Mouse (Mus musculus) forebrain, embryonic 13.5 days (tissue): ENCODE measurements around the gene Fcho2. TPM values are rescaled to one million over a fixed set of nuclear protein-coding genes. Genes with fewer than 3 reads are reported as not detected.

ENCODE experiments used
- ATAC-seq: fragments of 200-750 bp; cut with Nextera tagmentation; 2 replicates; pipeline ENCODE4 v1.8.0; 2017
- H3K27ac ChIP-seq: fragments of 300-500 bp; sonication (generic); 2 replicates; pipeline ENCODE4 v1.5.1; 2015; ENCODE audit warnings: inconsistent platforms, mild to moderate bottlenecking, moderate library complexity
- H3K27me3 ChIP-seq: fragments of 300-500 bp; sonication (generic); 2 replicates; pipeline ENCODE4 v1.6.1; 2015; ENCODE audit warnings: mild to moderate bottlenecking, inconsistent platforms
- H3K36me3 ChIP-seq: fragments of 300-500 bp; sonication (generic); 2 replicates; pipeline ENCODE4 v1.6.1; 2015; ENCODE audit warnings: mild to moderate bottlenecking, inconsistent platforms; ENCODE audit not compliant: poor library complexity, severe bottlenecking
- H3K4me1 ChIP-seq: fragments of 300-500 bp; sonication (generic); 2 replicates; pipeline ENCODE4 v1.6.1; 2015; ENCODE audit warnings: inconsistent platforms
- H3K4me2 ChIP-seq: fragments of 300-500 bp; sonication (generic); 2 replicates; pipeline ENCODE4 v1.6.1; 2015; ENCODE audit warnings: inconsistent platforms, mild to moderate bottlenecking, moderate library complexity
- H3K4me3 ChIP-seq: fragments of 300-500 bp; sonication (generic); 2 replicates; pipeline ENCODE4 v1.5.1; 2015; ENCODE audit warnings: mild to moderate bottlenecking, inconsistent platforms
- H3K9ac ChIP-seq: fragments of 300-500 bp; sonication (generic); 2 replicates; pipeline ENCODE4 v1.6.1; 2015; ENCODE audit warnings: mild to moderate bottlenecking, inconsistent platforms
- H3K9me3 ChIP-seq: fragments of 300-500 bp; sonication (generic); replicated peaks from 2 replicates; pipeline ENCODE4 v1.6.1; 2016; ENCODE audit warnings: inconsistent platforms
- WGBS: fragments of 180-500 bp; shearing (Covaris S2); methylation state at CpG from one replicate; pipeline ENCODE4 v1.1.7; 2015; 5-methylcytosine and 5-hydroxymethylcytosine counted together
- polyA plus RNA-seq: library from polyadenylated mRNA; unstranded; fragments of >200 nt; fragmentation: Nextera tagmentation; extraction: Ambion mirVana; gene quantifications from 2 replicates; pipeline ENCODE4 v1.2.1, GENCODE M21; 2015

Fcho2 gene
- polyA plus RNA-seq, 1 experiment from 2014 or later, result 33.4 TPM

- Histone ChIP-seq H3K27ac (no peak overlapping the region), H3K9ac (no peak overlapping the region), H3K9me3 (no peaks in the 10 kb centered on the region), H3K4me1 (peaks cover 4% of the 10 kb centered on the region; the same call in 1 of the 2 replicates), H3K27me3 (no peaks in the 10 kb centered on the region), H3K4me2 (no peak overlapping the region), H3K36me3 (no peaks in the 10 kb centered on the region), H3K4me3 (no peak overlapping the region)
- WGBS, result 88% methylated on average over 9 of the region's 9 CpGs
- no peak for ATAC-seq
Measured at GRCm38 (mm10) chr13:98684144-98684900, 130.9 kb downstream of the Fcho2 start.

DNA sequence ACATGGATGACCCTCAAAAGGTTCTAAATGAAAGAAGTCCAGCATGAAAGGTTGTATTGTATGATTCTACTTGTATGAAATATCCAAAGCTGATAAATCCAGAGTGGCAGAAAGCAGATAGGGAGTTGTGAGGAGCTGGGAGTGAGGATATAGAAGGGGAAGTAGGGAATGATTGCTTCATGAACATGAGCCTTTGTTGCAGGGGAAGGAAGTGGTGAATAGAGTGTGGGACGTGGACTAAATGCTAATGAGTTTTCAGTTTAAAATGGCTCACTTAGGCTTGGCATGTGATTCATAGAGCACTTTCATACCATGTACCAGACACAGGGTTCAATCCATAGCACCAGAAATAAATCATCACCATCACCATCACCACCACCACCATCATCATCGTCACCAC is 131.8 kb downstream of the Fcho2 start:
- peaks cover 4% of the 10 kb centered on the region; the same call in 1 of the 2 replicates for H3K4me1 ChIP-seq
- H3K27me3 ChIP-seq, result no peaks in the 10 kb centered on the region
- ATAC-seq, result no peak
- H3K4me2 ChIP-seq, result no peak overlapping the region
- no peak overlapping the region for H3K4me3 ChIP-seq
- H3K36me3 ChIP-seq, result no peaks in the 10 kb centered on the region
- no peak overlapping the region for H3K27ac ChIP-seq
- H3K9ac ChIP-seq, result no peak overlapping the region
- no peaks in the 10 kb centered on the region for H3K9me3 ChIP-seq
- 81% methylated on average over 2 of the region's 2 CpGs for WGBS

DNA sequence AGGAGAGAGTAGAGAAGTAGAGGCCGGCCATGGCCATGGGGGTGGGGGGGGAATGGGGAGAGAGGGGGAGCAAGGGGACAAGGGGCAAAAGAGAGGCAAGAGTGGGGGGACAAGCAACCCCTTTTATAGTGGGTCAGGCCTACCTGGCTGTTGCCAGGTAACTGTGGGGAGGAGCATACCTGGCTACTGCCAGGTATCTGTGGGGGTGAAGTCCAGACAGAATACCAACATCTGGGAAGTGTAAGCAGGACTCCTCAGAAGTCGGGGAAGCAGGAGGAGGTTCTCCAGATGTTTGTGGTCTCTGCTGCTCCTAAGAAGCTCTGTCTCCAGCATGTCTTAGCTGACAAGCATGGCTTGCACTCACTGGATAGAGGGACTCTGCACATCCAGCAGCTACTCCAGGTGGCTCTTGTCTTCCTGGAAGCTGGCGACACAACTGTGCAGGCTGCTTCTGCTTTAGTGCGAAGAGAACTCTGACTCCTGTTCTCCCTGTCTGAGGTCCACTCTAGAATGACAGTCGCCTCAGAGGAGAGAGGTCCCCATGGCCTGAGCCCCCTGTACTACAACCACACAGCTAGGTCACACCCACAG is 134.7 kb downstream of the Fcho2 start:
- Histone ChIP-seq H3K27me3 (no peaks in the 10 kb centered on the region), H3K4me1 (no peaks in the 10 kb centered on the region), H3K4me2 (no peak overlapping the region), H3K27ac (no peak overlapping the region), H3K9me3 (no peaks in the 10 kb centered on the region), H3K9ac (no peak overlapping the region), H3K36me3 (no peaks in the 10 kb centered on the region), H3K4me3 (no peak overlapping the region)
- WGBS, result 92% methylated on average over 5 of the region's 5 CpGs
- no peak for ATAC-seq

GRCm38 (mm10) chr13:98679631-98680041 is 135.6 kb downstream of the Fcho2 start:
- H3K4me3 ChIP-seq, result no peak overlapping the region
- H3K36me3 ChIP-seq, result no peaks in the 10 kb centered on the region
- no peak for ATAC-seq
- no peak overlapping the region for H3K27ac ChIP-seq
- H3K4me2 ChIP-seq, result no peak overlapping the region
- H3K27me3 ChIP-seq, result no peaks in the 10 kb centered on the region
- no peak overlapping the region for H3K9ac ChIP-seq
- no peaks in the 10 kb centered on the region for H3K9me3 ChIP-seq
- H3K4me1 ChIP-seq, result no peaks in the 10 kb centered on the region
- WGBS, result 61% methylated on average over 4 of the region's 4 CpGs

- Histone ChIP-seq H3K9me3 (no peaks in the 10 kb centered on the region), H3K36me3 (no peaks in the 10 kb centered on the region), H3K4me2 (no peak overlapping the region), H3K27me3 (no peaks in the 10 kb centered on the region), H3K27ac (no peak overlapping the region), H3K4me1 (no peaks in the 10 kb centered on the region), H3K9ac (no peak overlapping the region), H3K4me3 (no peak overlapping the region)
- ATAC-seq, result no peak
- 82% methylated on average over 1 of the region's 1 CpGs for WGBS
Measured at GRCm38 (mm10) chr13:98679230-98679629, 136.0 kb downstream of the Fcho2 start.

- Histone ChIP-seq H3K4me2 (no peak overlapping the region), H3K9me3 (no peaks in the 10 kb centered on the region), H3K36me3 (no peaks in the 10 kb centered on the region), H3K9ac (no peak overlapping the region), H3K4me1 (no peaks in the 10 kb centered on the region), H3K4me3 (no peak overlapping the region), H3K27me3 (no peaks in the 10 kb centered on the region), H3K27ac (no peak overlapping the region)
- no peak for ATAC-seq
- 79% methylated on average over 4 of the region's 4 CpGs for WGBS
Measured at GRCm38 (mm10) chr13:98673922-98674321, 141.3 kb downstream of the Fcho2 start.

Other genes with a start within 250 kb of the Fcho2 start
- not detected in 2 replicates for gene Tmem174, start 178.0 kb downstream of the Fcho2 start, polyA plus RNA-seq
- not detected in 2 replicates for gene Tmem171, start 120.6 kb downstream of the Fcho2 start, polyA plus RNA-seq
- 62.6 and 74.6 TPM in 2 replicates for gene Tnpo1, start 110.9 kb upstream of the Fcho2 start, polyA plus RNA-seq
- not detected in 2 replicates for gene 1700024P04Rik, start 169.1 kb upstream of the Fcho2 start, polyA plus RNA-seq